Mouse (Mus musculus) adrenal gland, adult 18-20 months (tissue): ENCODE results near the gene Adcy1. TPM values are rescaled to one million over a fixed set of nuclear protein-coding genes. Genes with fewer than 3 reads are reported as not detected.

Source experiments
- DNase-seq, 2 experiments: peaks; one replicate each; pipeline ENCODE4 v3.0.0; 2021 to 2022; ENCODE audit warnings: low spot score in 2 of 2
- total RNA-seq, 2 experiments: library from RNA; stranded (reverse); gene quantifications; 1 replicate in 1 of 2; 2 replicates in 1 of 2; pipeline ENCODE4 v1.2.3; 2021

Adcy1 gene
- total RNA-seq, 2 experiments from 2014 or later = 3.9 to 4.4 TPM

DNA sequence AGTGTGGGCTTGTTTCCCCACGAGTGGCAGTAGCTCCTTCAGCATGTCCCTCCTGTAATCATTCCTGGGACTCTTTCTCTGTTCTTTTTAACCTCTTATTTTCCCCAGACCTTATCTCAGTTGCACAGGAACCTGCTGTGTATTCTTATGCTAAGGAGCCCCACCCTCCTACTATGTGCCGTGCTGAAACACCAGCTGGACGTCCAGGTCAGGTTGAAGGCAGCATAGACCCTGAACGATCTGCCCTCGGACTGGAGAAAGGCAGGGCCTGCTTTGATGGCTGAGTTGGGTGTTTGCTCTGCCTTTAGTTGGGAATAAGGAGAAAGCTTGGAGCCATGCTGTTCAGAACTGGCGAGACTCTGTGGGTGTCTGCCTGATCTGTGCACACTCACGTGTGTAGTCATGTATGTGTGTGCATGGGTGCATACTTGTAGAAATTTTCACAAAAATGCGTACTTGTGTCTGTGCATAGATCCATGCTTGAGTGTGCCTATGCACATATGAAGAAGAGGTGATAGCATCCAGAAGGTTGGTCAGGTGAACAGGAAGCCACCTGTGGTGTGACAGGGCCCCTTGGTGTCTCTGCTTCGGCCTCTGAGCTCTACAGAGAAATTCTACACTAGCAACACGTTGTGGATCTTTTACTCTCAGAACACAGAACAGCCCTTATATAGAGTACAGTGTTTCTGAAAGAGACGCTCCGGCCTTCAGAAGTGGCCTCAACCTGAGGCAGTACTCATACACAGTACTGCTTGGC, 5.4 kb downstream of the Adcy1 start:
- DNase-seq = no peak

DNA sequence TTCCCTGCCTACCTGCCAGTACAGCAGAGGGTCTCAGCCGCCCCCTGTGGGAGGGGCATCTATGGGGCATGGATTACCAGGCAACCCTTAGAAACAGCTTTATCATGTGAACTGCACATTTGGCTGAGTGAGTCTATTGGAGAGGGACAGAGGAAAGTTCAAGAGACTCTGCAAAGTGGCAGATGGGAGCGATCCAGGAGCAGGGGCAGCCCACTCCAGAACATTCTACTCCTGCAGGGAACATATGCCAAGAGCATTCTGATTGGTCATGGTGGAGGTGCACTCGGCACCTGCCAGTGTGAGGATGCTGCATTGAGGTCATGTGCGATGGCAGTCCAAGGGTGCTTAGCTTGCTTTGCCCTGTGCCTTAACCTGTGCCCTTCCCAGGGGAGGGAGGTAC, 6.5 kb downstream of the Adcy1 start:
- DNase-seq = no peak

DNA sequence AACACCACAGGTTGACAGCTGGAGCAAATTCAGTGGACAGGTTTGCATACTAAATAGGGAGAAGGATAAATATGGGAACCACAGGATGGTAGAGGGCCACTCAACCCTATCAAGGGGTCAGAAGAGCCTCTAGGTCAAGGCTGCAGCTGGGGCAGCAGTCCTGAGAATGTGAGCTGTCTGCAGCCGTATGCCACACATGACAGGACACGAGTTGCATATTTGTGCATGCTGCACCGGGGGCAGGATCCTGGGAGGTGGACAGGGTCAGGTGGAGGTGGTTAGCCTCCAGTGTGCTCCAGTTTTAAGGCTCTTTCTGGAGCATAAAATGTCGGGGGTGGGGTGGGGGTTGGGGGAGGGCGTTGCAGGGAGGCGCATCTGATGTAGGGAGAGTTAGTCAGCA, 8.3 kb downstream of the Adcy1 start:
- no peak for DNase-seq

DNA sequence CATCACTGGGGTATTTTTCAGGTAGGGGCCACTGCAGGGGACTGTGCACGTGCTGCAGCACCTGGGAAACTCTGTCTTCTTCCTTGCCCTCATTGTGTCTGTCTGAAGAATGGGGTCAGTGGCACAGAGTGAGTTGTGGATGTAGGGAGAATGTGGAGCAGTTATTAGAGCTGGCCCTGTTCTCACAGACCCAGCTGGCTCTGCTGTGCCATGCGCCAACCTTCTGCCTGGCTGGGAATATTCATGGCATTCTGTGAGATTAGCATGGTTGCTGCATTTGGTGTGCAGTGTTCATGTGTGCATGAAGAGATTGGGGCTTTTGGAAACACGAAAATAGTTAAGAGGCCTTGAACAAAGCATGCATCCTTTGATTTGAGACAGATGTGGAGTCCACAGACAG, 10.3 kb downstream of the Adcy1 start:
- DNase-seq = no peak

DNA sequence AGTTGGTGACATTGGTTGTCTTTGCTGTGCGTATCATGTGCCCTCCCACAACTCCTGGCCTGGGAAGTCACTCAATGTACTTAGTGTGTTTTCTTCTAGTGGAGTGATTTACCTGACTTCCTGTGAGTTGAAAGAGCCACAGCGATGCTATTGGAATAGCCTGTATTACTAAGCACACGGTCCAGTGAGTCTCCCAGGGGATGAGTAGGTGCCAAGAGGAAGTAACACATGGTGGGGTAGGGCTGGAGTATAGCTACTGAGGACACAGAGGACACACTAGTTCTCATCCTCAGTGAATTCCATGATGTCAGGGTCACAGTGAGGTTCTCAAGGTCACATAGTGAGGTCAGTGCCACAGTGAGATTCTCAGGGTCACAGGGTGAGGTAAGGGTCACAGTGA, 13.2 kb downstream of the Adcy1 start:
- no peak for DNase-seq

DNA sequence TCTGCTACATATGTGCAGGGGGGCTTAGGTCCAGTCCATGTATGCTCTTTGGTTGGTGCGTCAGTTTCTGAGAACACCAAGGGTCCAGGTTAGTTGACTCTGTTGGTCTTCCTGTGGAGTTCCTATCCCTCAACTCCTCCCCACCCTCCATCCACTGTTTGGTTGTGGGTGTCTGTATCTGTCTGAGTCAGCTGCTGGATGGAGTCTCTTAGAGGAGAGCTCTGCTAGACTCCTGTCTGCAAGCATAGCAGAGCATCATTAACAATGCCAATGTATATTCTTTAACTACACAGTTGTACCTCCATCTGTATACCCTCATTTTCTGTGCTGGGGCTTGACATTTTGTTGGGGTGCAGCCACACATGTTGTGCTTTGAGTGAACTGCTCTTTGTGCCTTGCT, 18.6 kb downstream of the Adcy1 start:
- DNase-seq = no peak

DNA sequence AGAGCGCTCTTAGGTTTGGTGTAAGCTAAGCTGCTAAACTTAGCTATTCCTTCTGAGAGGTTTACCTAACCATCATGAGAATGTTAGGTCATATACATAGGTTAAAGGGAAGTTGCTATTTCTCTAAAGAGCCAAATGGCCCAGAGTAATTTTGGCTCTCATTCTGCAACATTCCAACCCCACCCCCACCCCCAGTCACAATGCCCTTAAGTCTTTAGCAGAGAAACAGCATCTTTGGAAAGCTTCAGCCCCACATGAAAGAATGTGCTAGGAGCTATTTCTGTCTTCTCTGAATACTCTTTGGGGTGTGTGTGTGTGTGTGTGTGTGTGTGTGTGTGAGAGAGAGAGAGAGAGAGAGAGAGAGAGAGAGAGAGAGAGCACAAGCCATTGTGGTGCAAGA, 20.6 kb downstream of the Adcy1 start:
- DNase-seq = no peak

DNA sequence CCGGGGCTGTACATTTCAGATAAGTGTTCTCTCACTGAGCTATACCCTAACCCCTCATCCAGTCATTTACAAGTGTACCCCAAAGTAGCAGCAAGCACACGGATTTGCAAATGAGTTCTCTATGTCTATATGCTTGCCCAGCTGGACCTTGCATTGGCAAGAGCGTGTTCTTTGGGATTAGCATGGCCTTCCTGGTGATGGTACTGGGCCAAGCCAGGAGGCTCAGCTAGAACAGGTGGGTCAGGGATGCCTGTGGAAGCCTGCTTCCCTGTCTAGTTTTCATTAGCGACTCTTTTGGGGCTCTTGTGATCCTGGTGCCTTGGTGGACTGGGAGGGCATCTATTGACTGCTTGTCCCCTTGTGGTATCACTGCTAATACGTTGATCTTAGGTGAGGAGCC, 21.9 kb downstream of the Adcy1 start:
- no peak for DNase-seq

DNA sequence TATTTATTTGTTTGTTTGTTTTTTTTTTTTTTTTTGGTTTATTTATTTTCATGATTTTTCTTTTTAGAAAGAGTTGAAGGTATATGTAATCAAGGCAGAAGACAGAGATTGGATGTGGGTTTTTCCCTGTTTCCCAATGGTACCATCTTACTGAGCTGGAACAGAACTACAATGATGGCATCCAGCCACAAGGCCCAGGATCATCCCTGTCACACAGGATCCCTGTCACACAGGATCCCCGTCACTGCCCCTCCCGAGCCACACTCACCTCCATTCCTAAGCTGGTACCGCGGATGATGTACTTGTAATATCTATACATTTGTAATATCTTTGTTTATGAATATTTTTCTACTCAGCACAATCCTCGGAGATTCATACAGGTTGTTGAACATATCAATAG, 27.8 kb downstream of the Adcy1 start:
- DNase-seq = no peak

DNA sequence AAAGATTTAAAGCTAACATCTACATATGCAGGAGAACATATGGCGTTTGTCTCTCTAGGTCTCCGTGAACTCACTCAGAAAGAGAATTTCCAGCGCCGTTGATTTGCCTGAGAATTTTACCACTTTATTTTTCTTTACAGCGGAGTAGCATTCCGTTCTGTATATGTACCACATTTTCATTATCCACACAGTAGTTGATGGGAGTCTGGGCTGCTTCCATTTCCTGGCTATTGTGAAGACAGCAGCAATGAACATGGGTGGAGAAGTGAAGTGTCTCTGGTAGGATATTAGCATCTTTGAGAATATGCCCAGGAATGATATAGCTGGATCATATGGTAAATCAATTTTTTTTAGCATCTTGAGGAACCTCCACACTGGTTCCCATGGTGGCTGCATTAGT, 31.6 kb downstream of the Adcy1 start:
- no peak for DNase-seq

DNA sequence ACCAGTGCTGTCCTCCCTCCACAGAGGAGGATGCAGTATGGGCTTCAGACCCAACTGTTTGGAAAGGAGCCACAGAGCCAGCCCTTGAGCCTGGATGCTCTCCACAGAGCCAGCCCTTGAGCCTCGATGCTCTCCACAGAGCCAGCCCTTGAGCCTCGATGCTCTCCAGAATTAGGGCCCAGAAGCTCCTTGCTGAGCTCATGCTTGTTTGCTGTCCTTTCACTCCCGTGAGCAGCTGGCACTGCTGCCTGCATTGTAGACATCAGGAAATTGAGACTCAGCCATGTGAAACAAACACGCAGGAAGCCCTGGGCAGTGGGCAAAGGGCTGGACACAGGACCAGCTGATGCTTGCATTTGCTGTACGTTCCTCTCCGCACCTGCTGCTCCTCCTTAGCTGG, 38.4 kb downstream of the Adcy1 start:
- no peak for DNase-seq

DNA sequence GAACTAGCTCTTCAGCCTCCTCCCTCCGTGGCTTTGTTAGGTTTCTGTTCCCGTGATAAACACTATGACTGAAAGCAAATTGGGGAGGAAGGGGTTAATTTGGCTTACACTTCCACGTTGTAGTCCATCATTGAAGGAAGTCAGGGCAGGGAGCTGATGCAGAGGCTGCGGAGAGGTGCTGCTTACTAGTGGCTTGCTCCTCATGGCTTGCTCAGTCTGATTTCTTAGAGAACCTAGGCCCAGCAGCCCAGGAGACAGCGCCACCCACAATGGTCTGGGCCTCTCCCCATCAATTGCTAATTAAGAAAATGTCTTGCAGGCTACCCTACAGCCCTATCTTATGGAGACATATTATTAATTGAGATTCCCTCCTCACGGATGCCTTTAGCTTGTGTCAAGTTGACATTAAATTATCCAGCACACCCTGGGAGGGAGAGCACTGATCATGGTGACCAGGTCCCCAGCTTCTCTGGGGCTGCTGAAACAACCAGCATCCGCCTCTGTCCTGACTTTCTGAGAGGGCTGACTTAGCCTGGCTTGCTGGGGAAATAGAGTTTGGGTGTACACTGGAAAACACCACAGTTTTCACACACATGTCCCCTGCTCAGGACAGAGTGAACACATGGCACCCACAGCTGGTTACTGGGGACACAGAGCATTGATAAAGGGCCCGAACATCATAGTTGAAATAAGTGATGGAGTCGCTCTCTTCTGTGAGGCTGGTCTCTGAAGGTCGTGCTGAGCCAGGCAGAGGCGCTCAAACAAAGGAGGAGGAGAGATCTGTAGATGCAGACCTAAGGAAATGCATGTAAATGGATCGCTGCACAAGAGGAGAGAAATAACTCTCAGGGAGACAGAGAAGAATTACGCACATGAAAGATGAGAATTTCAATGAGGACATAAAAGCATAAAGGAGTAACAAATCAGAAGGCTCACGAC, 39.2 kb downstream of the Adcy1 start:
- DNase-seq = no peak

DNA sequence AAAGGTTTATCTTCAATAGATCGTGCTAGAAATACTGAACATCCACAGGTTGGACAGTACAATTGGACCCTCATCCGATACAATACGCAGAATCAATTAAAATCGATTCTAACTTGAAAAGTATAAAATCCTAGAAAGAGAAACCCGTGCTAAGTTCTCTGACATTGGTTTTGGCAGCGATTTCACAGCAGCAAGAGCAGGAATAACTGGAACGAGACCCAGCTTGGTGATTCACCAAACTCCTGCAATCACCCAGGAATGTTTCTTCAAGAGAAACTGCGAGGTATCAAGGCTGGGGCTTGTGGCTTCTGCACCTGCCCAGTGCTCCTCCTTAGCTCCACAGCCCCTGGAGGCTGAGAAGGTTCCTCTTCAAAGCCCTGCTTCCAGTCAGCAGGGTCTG, 42.0 kb downstream of the Adcy1 start:
- DNase-seq = no peak

DNA sequence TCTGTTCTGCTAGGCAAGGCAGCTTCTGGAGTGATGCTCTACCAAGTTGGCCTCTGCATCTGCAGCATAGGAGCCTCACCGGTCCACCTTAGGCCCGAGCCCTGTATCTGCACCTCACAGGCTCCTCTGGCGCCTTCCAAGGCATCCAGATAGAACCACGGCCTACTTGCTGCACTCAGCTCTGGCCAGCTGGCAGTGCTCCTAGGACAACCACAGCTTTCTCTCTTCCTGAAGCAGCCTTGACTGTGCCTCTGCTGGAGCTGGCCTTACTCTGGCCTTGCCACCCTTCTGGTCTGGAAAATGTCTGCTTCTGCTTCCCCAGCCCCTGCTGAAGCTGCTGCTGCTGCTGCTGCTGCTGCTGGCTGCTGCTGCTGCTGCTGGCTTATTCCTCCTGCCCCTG, 45.8 kb downstream of the Adcy1 start:
- DNase-seq = peak in 1 of 2 experiments; percentile 5

DNA sequence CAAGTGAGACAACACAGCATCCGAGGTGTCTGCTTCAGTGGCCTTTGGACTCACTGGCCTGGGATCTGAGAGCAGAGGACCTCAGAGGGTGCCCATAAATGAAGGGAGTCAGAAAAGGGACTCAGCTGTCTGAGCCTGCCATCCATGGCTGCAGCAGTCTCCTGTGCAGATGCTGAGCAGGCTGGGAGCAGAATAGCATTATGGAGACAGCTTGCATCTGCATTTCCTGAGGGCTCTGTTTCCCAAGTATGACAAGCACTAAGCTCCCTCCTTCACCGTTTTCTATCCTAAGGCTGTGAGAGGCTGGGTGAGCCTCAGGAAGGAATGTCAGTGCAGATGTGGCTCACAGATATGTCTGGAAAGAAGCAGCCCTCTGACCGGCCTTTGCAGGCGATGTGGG, 49.8 kb downstream of the Adcy1 start:
- DNase-seq = no peak

DNA sequence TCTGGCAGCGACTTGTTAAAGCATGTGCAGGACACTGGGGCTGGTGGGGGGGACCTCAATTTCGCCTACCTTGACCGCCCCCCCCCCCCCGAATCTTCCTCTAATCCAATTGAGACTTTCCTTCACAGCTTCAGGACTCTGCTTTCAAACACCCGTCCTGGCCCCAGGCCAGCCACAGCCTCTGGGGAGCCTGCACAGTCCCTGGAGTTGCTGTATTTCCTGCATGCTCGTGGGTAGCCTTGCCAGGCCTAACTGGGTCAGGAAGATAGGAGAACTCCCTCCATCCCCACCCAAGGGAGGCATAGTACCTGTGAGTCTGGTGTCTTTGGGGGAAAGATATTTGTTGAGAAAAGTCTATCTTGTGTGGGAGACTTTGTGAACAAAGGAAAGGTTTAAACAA, 50.4 kb downstream of the Adcy1 start:
- no peak for DNase-seq

DNA sequence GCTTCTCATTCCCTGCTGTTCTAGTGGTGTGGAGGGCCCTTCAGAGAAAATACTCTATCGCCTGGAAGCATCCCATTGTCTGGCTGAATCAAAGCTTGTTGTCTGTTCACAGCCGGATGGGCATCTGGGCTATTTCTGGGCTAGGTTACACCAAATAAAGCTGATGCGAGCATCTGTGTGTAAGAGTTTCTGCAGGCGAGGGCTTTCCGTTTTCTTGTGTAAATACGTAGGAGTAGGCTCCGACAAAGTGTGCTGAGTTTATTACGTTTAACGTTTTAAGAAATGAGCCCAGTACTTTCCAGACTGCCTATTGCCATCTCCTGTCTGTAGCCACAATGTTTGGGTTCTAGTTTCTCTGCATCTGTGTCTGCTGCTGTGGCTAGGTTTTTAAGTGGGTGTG, 51.0 kb downstream of the Adcy1 start:
- DNase-seq = no peak

DNA sequence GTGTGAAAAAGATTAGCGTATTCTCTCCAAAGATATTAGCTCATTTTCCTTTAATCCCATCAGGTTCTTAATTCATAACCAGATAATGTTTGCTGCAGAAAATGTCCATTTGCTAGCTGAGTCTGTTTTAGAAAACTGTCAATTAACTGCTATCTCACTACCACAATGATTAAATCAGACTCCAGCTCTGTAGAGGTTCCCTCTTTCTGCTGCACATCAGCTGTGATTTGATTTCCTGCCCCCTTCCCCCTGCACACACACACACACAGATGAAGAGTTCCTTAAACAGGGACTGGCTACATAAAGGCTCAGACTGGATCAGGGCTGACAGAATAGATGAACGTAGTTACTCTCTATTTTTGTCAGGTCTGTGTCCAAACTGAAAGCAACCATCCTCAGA, 53.4 kb downstream of the Adcy1 start:
- DNase-seq = no peak

DNA sequence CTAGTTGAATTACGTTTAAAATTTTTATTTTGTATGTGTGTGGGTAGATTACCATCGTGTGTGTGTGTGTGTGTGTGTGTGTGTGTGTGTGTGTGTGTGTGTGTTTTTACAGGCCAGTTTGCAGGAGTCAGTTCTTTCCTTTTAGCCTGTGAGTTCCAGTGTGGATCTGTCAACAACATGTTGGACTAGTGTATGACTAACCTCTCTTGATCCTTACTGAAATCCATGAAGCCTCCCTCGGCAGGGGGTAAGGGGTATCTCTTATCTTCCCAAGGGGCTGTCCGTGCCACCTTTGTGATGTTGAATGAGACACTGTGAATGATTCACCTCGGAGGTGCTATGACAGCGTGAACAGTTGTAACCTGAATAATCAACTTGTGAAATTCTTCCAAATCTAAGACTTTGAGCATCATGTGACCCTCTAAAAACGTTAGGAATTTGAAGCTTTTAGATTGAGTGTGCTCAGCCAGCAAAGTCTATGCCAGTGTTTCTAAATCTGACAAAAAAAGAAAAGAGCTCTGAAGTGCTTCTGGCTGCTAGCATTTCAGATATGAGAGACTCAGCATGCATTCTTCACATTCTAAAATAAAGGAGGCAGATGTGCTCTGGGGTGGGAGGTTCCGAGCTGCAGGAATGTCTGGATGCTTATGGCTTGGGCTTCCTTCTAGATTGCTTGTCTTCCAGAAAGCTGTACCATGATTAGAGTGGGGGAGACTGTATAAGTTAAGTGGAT, 66.2 kb downstream of the Adcy1 start:
- no peak for DNase-seq

DNA sequence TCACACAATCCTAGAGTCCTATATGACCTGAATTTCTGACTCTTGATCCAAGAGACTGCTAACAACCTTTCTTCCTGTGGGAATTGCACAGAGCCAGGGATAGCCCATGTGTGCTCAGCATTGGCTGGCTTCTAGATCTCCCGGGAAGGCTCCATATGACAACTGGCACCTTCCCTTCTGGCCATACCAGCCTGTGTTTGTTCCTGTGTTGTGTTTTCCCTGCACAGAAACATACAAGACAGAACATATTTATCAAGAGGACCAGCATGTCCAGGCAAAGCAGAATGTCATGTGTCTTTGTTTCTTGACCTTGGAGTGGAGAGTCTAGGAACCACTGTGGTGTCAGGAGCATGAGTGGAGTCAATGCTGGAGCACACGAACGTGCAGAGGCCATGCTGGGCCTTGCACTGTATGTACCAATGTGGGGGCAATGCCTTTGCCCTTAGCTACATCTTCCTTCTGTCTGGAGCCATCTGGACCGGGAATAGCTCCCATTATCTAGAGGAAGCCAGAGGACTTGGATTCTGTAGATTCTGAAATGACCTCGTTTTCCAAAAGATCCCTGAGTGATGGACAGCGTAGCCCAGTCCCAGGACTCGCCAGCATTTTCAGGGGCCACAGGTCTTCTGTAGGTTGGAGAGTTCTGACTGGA, 69.6 kb downstream of the Adcy1 start:
- no peak for DNase-seq

DNA sequence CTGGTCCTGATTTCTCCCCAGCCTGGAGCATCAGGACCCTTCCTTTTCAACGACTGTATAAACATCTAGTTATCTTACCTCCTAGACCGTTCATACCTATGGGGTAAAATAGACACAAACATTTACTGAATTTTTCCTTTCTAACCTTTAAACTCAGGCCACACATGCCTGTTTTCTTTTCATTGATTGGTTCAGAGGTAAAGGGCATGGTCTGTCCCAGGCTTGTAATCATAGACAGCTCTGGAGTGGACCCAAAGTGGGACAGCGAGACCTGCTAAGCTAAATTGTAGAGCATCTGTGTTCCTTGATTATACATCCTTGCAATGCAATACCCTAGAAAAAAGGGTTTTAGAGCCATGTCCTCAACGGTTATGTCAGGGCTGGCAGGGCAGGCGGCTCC, 70.4 kb downstream of the Adcy1 start:
- no peak for DNase-seq
